8 mouse cellular contexts compared by ENCODE assay signal in the genomic region with DNA sequence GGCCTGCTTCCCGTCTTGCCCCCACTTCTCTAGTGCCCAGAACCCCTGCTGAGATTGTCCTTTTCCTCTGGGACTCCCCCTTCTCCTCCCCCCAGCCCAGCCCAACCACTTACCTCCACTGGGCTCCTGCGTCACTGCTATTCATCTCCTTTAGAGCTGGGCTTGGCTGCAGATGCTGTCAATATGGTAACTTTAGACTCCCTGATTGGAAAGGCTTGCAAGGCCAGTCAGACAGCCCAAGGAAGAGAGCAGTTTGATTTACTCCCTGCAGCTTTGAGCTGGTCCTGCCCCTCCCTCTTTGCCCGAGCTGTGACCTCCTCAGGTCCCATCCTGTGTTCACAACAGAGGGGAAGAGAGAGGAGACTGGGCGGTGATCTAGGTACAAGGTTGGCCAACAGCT.
DNase-seq lines count a peak whose midpoint lies in the region; ATAC-seq and TF ChIP-seq lines count a peak whose summit lies in the region.

No protein-coding gene starts in this region.

- peak overlapping the region; percentile 51 for H3K27ac ChIP-seq in heart, adult 2 months
- H3K27ac ChIP-seq in heart, postnatal 0 days (ENCODE audit: low read depth) = peak overlapping the region; percentile 13; the same call in 1 of the 2 replicates
- H3K27ac ChIP-seq in limb, embryonic 13.5 days = peak overlapping the region; percentile 53; the same call in 1 of the 2 replicates

- peaks cover 4% of the 10 kb centered on the region for H3K36me3 ChIP-seq in heart, adult 2 months (ENCODE audit: control insufficient read depth, insufficient read depth, low read length)
- H3K36me3 ChIP-seq in heart, postnatal 0 days (replicated peaks; ENCODE audit: control insufficient read depth, insufficient read depth, low read length) = no peaks in the 10 kb centered on the region
- no peaks in the 10 kb centered on the region for H3K36me3 ChIP-seq in limb, embryonic 13.5 days

- peak in 1 of 2 experiments; percentile 47 for DNase-seq in heart, adult 2 months
- no peak for DNase-seq in heart, adult 8-10 months (ENCODE audit: low spot score)
- peak; percentile 9 for DNase-seq in WW6 (ENCODE audit: low read depth, low spot score)
- DNase-seq in heart, postnatal 0 days (ENCODE audit: low spot score) = peak; percentile 30
- DNase-seq in thymus, postnatal 4 days = no peak
- DNase-seq in left cerebral cortex, postnatal 4 days = no peak

- no peak for TF ChIP-seq CTCF in heart, adult 2 months (IDR thresholded peaks at IDR 0.05)
- TF ChIP-seq CTCF in heart, postnatal 0 days (IDR thresholded peaks at IDR 0.05; ENCODE audit: low read depth) = no peak

- 0 out of 2 replicates have a peak, but pooled peaks have one; percentile 7 for TF ChIP-seq EP300 in heart, adult 2 months (IDR thresholded peaks at IDR 0.05; ENCODE audit: insufficient read depth, low read depth, low read length)
- no peak for TF ChIP-seq EP300 in heart, postnatal 0 days (IDR thresholded peaks at IDR 0.05; ENCODE audit: low read depth)

- no peaks in the 10 kb centered on the region for H3K79me2 ChIP-seq in heart, adult 2 months (replicated peaks; ENCODE audit: control insufficient read depth, insufficient read depth, low read length)

- H3K9ac ChIP-seq in heart, adult 2 months (ENCODE audit: low read depth, low read length) = no peak overlapping the region
- no peak overlapping the region for H3K9ac ChIP-seq in heart, postnatal 0 days (replicated peaks; ENCODE audit: low read depth, low read length)
- no peak overlapping the region for H3K9ac ChIP-seq in limb, embryonic 13.5 days

- no peaks in the 10 kb centered on the region for H3K27me3 ChIP-seq in heart, adult 2 months (ENCODE audit: control insufficient read depth, insufficient read depth, low read length)
- no peaks in the 10 kb centered on the region for H3K27me3 ChIP-seq in heart, postnatal 0 days (ENCODE audit: control insufficient read depth, insufficient read depth, low read length)
- no peaks in the 10 kb centered on the region for H3K27me3 ChIP-seq in limb, embryonic 13.5 days

- 48% methylated on average over 4 of the region's 4 CpGs for WGBS in heart, adult 2 months
- WGBS in heart, postnatal 0 days = 44% methylated on average over 4 of the region's 4 CpGs
- 14% methylated on average over 4 of the region's 4 CpGs for WGBS in limb, embryonic 13.5 days

- H3K4me3 ChIP-seq in heart, adult 2 months = no peak overlapping the region
- no peak overlapping the region for H3K4me3 ChIP-seq in heart, postnatal 0 days (ENCODE audit: low read depth, low read length)
- H3K4me3 ChIP-seq in limb, embryonic 13.5 days = no peak overlapping the region

- intact Hi-C loops in heart, adult 2 months (cut with DNase I) = loop anchor here (5.0 kb wide), 1 partner anchor 36 kb away; no protein-coding TSS in a partner anchor
- intact Hi-C loops in left cerebral cortex, postnatal 4 days (cut with DNase I) = no loop called here

- H3K4me1 ChIP-seq in heart, adult 2 months (ENCODE audit: control insufficient read depth, insufficient read depth, low read length) = peaks cover 30% of the 10 kb centered on the region
- H3K4me1 ChIP-seq in heart, postnatal 0 days (ENCODE audit: control insufficient read depth, insufficient read depth) = peaks cover 23% of the 10 kb centered on the region
- H3K4me1 ChIP-seq in limb, embryonic 13.5 days = peaks cover 53% of the 10 kb centered on the region

- no peak overlapping the region for H3K4me2 ChIP-seq in heart, postnatal 0 days (ENCODE audit: low read depth, low read length)
- no peak overlapping the region for H3K4me2 ChIP-seq in limb, embryonic 13.5 days (replicated peaks)

- ATAC-seq in heart, postnatal 0 days (ENCODE audit: insufficient read depth, low read depth) = 0 out of 2 replicates have a peak, but pooled peaks have one; percentile 12
- ATAC-seq in limb, embryonic 13.5 days (ENCODE audit: low FRiP score, low read depth) = peak; percentile 41; the same call in 1 of the 2 replicates
- ATAC-seq in inflammation-experienced regulatory T-cells, adult 6 months = no peak

- H3K9me3 ChIP-seq in heart, postnatal 0 days (replicated peaks; ENCODE audit: control insufficient read depth, low read length) = no peaks in the 10 kb centered on the region
- H3K9me3 ChIP-seq in limb, embryonic 13.5 days = no peaks in the 10 kb centered on the region

- no peak for TF ChIP-seq POLR2A in heart, adult 2 months (IDR thresholded peaks at IDR 0.05; ENCODE audit: insufficient read depth, low read depth, low read length)

Comparison
In these comparisons a context has a peak if more than half of its experiments do, and no peak if none do; other contexts are left out.
1. DNase-seq: peak in WW6 (single experiment) and heart, postnatal 0 days (single experiment); none in heart, adult 8-10 months (single experiment), thymus, postnatal 4 days (single experiment) and left cerebral cortex, postnatal 4 days (single experiment).
2. Peak in every context shown above with its lines, with median percentiles within 50 percentile points of each other: H3K27ac ChIP-seq.